In the genomic region with DNA sequence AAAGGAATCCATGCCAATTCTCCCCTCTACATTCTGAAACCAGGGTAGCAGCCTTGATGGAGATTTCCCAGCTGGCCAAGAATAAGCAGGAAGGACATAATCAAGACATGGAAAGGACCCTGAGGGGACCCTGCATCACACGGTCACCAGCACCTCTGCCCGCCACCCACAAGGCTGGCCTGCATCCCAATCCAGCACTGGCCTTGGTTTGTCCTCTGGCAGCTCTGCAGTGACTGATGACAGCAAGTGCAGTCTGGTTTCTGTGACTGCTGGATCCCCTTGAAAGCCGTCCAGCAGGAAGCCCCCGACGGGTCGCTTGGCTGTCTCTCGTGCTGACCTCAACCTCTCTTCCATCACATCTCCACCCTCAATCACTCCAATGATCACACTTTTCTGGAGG, we compare ENCODE assay signal across 20 mouse cellular contexts. TPM values are rescaled to one million over a fixed set of nuclear protein-coding genes. Genes with fewer than 3 reads are reported as not detected.
A peak's percentile ranks its signal among the peaks of the same experiment; 100 is the strongest.
DNase-seq lines count a peak whose midpoint lies in the region; ATAC-seq and TF ChIP-seq lines count a peak whose summit lies in the region.
"Had no signal": no experiment of that assay in that cellular context is flagged by ENCODE, and none has a peak within 500 bp of the region (broad histone marks: within the 10 kb centered on the region; RNA-seq: fewer than 3 reads in every experiment).

No protein-coding gene starts in this region.

- peak; percentile 15 for DNase-seq in gastrocnemius, postnatal 10 days
- no peak for DNase-seq in gastrocnemius, postnatal 36 days
- DNase-seq in layer of hippocampus, adult 2 months (ENCODE audit: low spot score in 2 of 2) = no peak
- DNase-seq in layer of hippocampus, adult 9-11 months = no peak
- DNase-seq in heart, postnatal 10 days = peak; percentile 56 to 66
- DNase-seq in T-cell, adult 2 months (ENCODE audit: low spot score) = no peak
- DNase-seq: cerebellum, adult 18-20 months; kidney, adult 9 months; left cerebral cortex, postnatal 4 days; spleen, adult 18-20 months; thymus, adult 2 months had no signal

- H3K36me3 ChIP-seq in heart, embryonic 12.5 days = peaks cover 62% of the 10 kb centered on the region

- 0 out of 2 replicates have a peak, but pooled peaks have one; percentile 36 for ATAC-seq in heart, embryonic 12.5 days (ENCODE audit: insufficient number of reproducible peaks, low FRiP score)
- ATAC-seq: activated CD4-positive, CD25-positive, alpha-beta regulatory T cell, adult 4 months; forebrain, embryonic 15.5 days; inflammation-experienced regulatory T-cells, adult 6 months had no signal

- intact Hi-C loops in gastrocnemius, postnatal 36 days (cut with DNase I) = no loop called here
- intact Hi-C loops in heart, postnatal 10 days (cut with DNase I) = no loop called here

- no peak overlapping the region for H3K4me3 ChIP-seq in layer of hippocampus, adult 2 months
- H3K4me3 ChIP-seq in heart, embryonic 12.5 days = no peak overlapping the region
- H3K4me3 ChIP-seq: embryonic facial prominence, embryonic 10.5 days; forebrain, embryonic 15.5 days; hindbrain, embryonic 10.5 days; lung, embryonic 15.5 days; midbrain, embryonic 10.5 days; stomach, embryonic 15.5 days had no signal

- H3K4me1 ChIP-seq in heart, embryonic 12.5 days (replicated peaks) = peaks cover 6% of the 10 kb centered on the region; the same call in 1 of the 2 replicates
- H3K4me1 ChIP-seq: embryonic facial prominence, embryonic 10.5 days; forebrain, embryonic 15.5 days; hindbrain, embryonic 10.5 days; midbrain, embryonic 10.5 days; stomach, embryonic 15.5 days had no signal

- H3K9ac ChIP-seq in heart, embryonic 12.5 days = no peak overlapping the region
- H3K9ac ChIP-seq: forebrain, embryonic 15.5 days; lung, embryonic 15.5 days; stomach, embryonic 15.5 days had no signal

- WGBS in heart, embryonic 12.5 days = 58% methylated on average over 7 of the region's 7 CpGs

- no peaks in the 10 kb centered on the region for H3K9me3 ChIP-seq in heart, embryonic 12.5 days (replicated peaks)
- H3K9me3 ChIP-seq: embryonic facial prominence, embryonic 10.5 days; forebrain, embryonic 15.5 days; hindbrain, embryonic 10.5 days; lung, embryonic 15.5 days; midbrain, embryonic 10.5 days; stomach, embryonic 15.5 days had no signal

- no peaks in the 10 kb centered on the region for H3K27me3 ChIP-seq in heart, embryonic 12.5 days (replicated peaks)
- H3K27me3 ChIP-seq: forebrain, embryonic 15.5 days; lung, embryonic 15.5 days; stomach, embryonic 15.5 days had no signal

- H3K27ac ChIP-seq in layer of hippocampus, adult 2 months = peak overlapping the region; percentile 68; the same call in 1 of the 2 replicates
- H3K27ac ChIP-seq in heart, embryonic 12.5 days (ENCODE audit: poor library complexity, severe bottlenecking) = no peak overlapping the region
- H3K27ac ChIP-seq: embryonic facial prominence, embryonic 10.5 days; forebrain, embryonic 15.5 days; hindbrain, embryonic 10.5 days; lung, embryonic 15.5 days; midbrain, embryonic 10.5 days; stomach, embryonic 15.5 days had no signal

- no peak for TF ChIP-seq CTCF in layer of hippocampus, adult 2 months (conservative IDR thresholded peaks at IDR 0.05)

- H3K4me2 ChIP-seq in heart, embryonic 12.5 days = no peak overlapping the region
- H3K4me2 ChIP-seq: forebrain, embryonic 15.5 days; lung, embryonic 15.5 days; stomach, embryonic 15.5 days had no signal

RNA-seq across cellular contexts. Expression of a gene that starts 18.2 kb away (rescaled TPM):
- total RNA-seq in gastrocnemius, postnatal 10 days (2021) = 1 to 10 TPM in 1 of 2 experiments, under 1 TPM in 1; 0.80 to 2.1 TPM
- total RNA-seq in gastrocnemius, postnatal 36 days (2021) = 1 to 10 TPM; 1.9 to 2.0 TPM
- 1 to 10 TPM; 4.8 to 5.1 TPM for total RNA-seq in layer of hippocampus, adult 2 months (2021)
- 8.1 and 8.7 TPM in 2 replicates for polyA plus RNA-seq in heart, embryonic 12.5 days (2016; fragmentation: Nextera tagmentation; extraction: Ambion mirVana)
- total RNA-seq in heart, postnatal 10 days (2021) = 1 to 10 TPM; 1.9 to 2.3 TPM

RNA-seq across cellular contexts. Expression of a gene that starts 55.2 kb away (rescaled TPM):
- 10 to 100 TPM in 1 of 2 experiments, 1 to 10 TPM in 1; 7.4 to 17.5 TPM for total RNA-seq in gastrocnemius, postnatal 10 days (2021)
- total RNA-seq in gastrocnemius, postnatal 36 days (2021) = 10 to 100 TPM in 1 of 2 experiments, 1 to 10 TPM in 1; 8.4 to 10.8 TPM
- 10 to 100 TPM; 38.8 to 40.7 TPM for total RNA-seq in layer of hippocampus, adult 2 months (2021)
- 16.6 and 17.9 TPM in 2 replicates for polyA plus RNA-seq in heart, embryonic 12.5 days (2016; fragmentation: Nextera tagmentation; extraction: Ambion mirVana)
- 10 to 100 TPM; 20.0 to 21.0 TPM for total RNA-seq in heart, postnatal 10 days (2021)

Comparison
In these comparisons a context has a peak if more than half of its experiments do, and no peak if none do; other contexts are left out.
1. DNase-seq: peak in gastrocnemius, postnatal 10 days (single experiment) and heart, postnatal 10 days (2 of 2); none in gastrocnemius, postnatal 36 days (0 of 2), layer of hippocampus, adult 2 months (0 of 2), layer of hippocampus, adult 9-11 months (single experiment) and T-cell, adult 2 months (single experiment).